Mouse (Mus musculus) kidney, postnatal 36 days (tissue): ENCODE data around the gene Slc5a5.
A peak's percentile ranks its signal among the peaks of the same experiment; 100 is the strongest.

ENCODE experiments used
- DNase-seq, 2 experiments: peaks; one replicate each; pipeline ENCODE4 v3.0.0; 2021 to 2022; ENCODE audit warnings: mixed read lengths in 2 of 2

Slc5a5 gene

DNA sequence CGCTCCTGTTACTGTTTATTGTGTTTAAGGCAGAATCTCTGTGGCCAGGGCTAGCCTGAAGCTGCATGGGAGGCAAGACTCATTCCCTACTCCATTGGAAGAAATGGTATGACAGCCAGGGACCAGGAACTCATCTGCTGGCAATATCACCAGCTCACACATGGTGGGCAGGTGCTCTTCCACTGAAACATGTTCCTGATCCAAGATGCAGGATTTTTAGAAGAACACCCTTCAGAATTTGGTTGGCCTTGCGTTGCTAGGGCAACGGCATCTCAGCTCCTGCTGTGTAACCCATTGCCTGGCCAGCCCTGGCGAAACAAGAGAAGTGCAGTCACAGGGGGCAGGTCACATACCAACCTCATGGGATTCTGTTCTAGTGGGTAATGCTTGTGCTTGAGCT is 13.1 kb downstream of the Slc5a5 start:
- no peak for DNase-seq

DNA sequence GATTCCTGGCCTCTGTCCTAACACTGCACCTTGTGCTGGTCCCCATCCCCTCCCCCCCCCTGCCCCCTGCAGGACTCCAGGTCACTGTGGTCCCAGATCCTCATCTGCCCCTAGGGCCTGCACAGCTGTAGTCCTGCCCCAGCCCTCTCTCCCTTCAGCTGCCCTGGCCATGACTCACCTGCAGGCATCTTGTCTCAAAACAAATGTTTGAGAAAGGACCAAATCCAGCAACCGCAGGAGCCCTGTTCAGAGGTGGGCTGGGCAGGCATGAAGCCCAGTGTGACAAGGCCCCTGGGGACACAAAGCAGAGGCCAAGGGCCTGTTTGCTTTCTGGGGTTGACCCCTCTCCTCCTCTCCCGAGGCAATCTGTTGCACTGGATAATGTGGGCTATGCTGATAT is 14.4 kb downstream of the Slc5a5 start:
- no peak for DNase-seq

DNA sequence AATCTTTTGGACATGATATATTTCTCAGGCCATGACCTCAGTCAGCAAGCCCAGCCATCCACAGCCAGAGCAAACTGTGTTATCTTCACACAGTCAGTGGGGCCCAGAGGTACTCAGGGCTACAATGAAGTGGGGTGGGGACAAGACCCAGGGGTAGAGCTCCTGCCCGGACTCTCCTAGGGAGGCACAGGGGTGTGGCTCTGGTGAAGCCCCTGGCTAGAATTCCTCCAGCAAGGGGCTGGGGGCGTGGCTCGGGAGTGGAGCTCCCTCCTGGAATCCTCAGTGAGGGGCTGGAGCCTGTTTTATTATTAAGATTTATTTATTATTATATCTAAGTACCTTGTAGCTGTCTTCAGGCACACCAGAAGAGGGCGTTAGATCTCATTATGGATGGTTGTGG is 16.2 kb downstream of the Slc5a5 start:
- DNase-seq, result no peak

DNA sequence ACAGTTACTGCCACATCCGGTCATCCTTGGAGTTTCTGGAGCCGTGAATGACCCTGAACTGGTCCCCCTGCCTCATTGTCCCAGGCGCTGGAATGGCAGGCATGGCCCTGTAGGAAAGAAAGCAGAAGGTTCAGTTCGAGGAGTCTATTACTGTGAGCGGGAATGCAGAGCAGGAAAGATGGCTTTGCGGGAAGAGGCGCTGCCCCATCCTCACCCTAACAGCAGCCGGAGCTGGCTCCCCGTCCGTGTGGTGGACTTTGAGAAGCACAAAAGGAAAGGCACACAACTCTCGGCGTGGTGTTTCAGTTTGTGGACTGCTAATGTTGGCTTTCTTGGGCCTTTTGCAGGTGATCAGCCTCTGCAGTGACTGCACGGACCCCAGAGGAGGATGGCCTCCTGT is 18.1 kb downstream of the Slc5a5 start:
- no peak for DNase-seq

DNA sequence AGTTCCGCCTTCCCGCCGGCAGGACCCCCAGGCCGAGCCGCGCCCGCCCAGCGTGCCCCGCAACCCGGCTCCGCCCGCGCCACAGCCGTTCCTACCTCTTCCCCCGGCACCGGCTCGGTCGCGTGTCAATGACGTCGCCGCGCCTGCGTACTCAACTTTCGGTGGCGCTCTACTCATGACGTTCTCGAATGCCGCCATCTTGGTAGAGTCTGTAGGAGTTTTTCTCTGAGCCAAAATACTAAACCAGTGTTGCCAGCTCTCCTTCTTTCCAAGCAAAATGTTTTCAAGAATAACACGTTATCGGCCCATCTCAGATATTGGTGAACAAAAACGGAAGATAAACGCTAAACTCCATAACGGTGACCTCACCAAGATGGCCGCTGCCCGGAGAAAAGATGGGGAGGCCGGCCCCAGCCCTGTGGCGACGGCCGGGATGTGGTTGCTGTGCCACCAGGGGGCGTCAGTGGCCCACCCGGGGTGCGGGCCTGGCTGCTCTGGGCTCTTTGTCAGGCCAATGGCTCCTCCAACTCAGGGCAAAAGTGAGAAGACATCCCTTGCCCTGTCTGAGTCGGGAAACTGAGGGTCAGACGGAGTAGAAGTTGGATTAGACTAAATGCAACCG is 19.1 kb downstream of the Slc5a5 start, which contains the start of gene Ccdc124:
Gene Ccdc124, minus strand, starts transcription at position 572 of the 622 bp plus-strand sequence.
- DNase-seq, result peak; percentile 95 to 97

DNA sequence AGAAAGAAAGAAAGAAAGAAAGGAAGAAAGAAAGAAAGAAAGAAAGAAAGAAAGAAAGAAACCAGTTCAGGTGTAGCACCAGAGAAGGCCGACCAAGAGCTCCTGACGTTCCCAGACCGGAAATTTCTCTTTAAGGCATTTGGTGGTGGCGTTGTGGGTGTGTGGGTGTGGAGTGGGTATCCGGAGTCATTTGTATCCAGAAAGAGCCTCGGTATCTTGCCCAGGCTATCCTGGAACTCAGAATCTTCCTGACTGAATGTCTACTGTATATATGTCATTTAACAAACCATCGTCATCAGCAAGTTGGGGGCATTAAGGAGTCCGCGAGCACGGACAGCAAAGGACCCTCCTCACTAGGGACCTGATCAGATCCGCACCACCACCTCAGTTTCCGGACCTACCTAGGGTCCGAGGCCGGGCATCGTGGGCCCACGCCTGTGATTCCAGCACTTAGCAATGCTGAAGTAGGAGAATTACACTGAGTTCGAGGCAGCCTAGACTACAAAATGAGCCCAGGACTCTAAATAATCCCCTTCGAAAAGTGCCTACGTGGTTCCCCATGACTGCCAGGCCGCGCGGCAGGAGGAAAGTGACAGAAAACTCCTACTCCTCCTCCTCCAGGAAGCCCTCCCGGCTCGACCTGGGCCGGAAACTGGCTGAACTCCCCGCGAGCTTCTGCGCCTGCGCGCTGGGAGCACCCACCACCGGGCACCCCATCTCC is 19.8 kb downstream of the Slc5a5 start:
- DNase-seq, result no peak

DNA sequence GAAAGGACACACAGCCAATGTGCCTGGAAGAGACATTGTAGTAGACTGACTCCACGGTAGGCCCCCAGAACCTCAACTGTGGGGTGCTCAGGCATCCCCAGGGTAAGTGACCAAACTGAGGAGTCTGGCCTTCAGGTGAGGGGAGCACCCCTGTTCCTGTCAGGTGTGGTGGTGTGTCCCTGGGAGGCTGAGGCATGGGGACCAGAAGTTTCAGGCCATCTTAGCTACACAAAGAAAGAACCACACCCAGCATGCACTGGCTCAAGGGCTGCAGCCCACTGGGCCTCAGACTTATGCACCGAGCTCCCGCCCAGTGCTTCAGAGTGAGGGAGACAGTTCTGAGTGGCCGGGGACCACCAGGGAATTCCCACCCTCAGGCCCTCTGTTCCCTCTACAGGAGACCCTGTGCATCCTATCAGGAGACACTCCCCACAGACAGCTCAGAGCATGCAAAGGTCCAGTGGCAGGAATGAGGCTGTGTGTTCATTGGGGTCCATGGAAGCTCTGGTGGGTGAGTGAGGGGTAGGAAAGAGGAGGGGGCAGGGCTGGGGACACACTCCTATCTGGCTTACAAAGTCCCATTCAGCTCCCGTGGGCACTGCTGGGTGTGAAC is 21.3 kb downstream of the Slc5a5 start:
- DNase-seq, result no peak

DNA sequence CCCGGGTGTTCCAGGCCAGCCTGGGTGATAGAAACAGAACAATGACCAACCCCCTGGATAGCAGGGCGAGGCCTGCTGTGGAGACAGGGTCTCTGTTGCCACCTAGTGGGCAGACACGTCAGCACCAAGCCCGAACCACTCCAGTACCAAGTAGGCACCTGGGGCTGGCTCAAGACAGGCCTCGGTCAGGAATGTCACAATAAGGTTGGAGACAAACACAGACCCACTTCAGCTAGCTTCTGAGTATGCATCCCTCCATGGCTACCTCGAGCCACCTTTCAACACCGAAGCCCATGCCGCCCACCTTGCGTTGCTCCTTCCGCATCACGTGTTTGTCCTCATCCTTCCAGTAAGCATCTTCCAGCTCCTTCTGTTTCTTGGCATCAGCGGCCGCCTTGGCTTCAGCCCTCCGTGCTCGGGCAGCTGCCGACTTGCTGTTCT is 22.9 kb downstream of the Slc5a5 start:
- peak; percentile 86 to 90 for DNase-seq

DNA sequence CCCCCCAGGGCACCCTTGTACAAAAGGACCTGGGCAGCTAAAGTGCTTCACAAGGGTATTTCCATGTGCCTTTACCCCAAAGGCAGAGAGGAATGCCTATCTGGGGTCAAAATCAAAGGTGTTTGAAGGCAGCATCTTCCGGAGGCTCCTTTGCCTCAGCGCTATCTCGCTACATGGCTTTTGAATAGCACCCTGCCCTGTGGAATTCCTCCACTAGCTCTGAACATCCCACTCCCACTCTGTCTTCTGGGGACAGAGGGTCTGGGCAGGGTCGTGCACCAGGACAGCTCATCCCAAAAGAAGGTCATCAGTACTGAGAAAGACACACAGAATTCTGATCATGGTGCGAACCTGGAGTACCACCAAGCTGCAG is 23.4 kb downstream of the Slc5a5 start:
- DNase-seq, result no peak

DNA sequence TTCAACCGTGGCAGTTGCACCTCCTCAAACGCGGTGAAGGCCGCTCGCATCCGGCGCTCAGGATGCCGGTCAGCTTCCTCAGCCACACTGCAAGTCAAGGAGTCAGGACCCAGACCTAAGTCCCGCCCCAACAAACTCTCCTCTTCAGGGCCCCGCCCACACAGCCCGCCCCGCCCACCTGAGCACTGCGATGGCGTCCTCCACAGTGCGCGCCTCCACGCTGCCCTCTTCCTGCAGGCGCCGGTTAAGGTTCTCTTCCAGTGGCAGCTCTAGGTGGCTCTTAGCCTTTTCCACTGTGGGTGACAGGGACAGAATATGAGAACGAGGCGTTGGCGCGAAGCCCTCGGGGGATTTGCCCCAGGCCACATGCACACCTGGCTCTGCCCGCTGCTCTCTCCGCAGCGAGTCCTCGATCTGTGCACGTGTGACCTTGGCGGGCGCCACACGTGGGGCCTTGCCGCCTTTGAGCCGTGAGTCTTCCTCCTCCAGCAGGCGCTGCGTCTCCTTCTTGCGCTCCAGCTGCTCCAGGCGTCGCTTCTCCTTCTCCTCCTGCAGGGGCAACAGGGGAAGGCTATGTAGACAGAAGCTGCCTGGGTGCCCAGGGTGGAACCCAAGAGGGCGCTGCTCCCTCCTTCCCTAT is 23.9 kb downstream of the Slc5a5 start:
- DNase-seq, result peak; percentile 80 to 87

DNA sequence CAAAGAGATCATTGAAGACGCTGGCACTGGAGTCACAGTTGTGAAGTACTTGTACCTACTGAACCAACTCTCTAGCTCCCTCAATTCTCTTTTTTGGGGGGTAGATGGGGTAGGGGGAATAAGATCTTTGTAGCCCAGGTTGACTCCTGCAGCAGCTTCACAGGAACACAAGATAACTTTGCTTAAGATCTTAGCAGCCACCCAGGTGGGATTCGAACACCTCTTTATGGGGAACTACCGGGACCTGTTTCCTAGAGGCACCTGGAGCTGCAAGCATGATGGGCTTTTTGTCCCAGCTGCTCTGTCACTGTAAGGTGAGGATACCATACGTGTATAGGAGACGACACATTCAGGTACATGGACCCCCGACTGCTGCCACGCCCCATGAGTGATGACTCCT is 26.0 kb downstream of the Slc5a5 start:
- DNase-seq, result no peak

DNA sequence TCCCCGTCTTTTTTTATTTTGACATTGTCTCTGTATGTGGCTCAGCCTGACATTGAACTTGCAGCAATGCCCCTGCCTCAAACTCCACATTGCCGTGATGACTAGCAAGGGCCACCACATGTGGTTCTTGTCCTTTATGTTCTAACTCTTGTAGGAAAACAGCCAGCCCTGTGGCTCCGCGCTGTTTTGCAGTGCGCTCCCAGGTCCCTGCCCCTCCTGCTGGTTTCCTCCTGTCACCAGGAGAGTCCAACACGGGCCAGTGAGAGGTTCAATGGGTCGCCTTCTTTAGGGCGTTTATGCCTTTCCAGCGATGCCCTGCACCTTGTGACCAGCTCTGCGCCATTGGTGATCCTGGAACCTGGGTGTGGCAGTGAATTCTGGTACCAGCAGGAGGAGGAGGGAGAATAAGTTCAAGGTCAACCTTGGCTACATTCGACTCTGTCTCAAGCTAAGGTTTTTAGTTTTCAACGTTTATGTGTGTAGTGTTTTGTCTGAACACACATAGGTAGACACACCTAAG is 26.5 kb downstream of the Slc5a5 start:
- no peak for DNase-seq

DNA sequence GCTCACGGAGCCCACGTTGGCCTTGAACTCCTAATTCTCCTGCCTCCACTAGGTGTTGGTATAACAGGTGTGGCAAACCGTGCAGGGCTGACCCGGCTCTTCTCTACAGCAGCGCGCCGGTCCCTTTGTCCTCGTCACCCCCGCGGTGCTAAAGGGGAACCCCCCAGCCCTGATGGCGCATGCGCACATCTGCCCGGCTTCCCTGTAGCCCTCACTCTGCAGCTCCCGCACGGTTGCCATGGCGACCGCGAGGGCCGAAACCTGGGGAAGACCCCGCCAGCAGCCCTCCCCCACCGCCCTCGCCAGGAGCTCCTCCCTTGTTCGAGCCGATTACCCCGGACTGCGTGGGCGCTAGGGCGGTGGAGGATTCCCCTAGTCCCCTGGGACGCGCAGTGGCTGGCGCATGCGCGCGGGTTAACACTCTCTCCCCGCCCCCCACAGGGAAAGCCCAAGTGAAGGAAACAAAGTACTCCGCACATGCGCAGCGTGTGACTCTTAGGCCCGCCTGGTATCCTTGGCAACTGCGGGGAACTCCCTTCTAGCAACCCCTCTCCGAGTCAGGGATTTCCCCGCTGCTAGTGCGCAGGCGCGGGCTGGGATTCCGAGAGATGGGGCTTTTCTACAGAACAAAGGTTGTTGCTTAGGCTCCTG is 27.1 kb downstream of the Slc5a5 start:
- peak; percentile 99 to 100 for DNase-seq

DNA sequence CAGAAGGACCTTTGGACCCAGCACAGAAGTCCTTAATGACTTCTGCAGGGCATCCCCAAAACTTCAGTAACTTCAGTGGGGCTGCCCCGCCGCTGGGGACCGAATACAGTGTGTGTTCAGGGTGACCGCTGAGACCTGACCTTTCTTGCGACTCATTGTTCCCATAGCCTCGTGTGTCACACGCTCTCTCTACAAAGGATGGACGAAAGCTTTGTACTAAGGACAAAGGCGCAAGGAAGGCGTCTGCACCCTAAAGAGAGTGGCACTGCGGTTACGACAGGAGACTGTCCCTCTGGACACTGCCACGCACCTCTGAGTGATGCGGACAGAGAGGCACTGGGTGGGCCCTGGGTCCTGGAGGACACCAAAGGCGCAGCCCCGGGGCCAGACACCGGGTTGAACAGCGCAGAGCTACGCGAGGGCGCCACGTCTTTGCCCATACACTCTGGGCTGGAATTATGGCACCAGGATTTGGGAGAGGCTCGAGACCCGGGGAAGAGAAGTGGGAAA is 27.8 kb downstream of the Slc5a5 start:
- DNase-seq, result peak in 1 of 2 experiments; percentile 25

DNA sequence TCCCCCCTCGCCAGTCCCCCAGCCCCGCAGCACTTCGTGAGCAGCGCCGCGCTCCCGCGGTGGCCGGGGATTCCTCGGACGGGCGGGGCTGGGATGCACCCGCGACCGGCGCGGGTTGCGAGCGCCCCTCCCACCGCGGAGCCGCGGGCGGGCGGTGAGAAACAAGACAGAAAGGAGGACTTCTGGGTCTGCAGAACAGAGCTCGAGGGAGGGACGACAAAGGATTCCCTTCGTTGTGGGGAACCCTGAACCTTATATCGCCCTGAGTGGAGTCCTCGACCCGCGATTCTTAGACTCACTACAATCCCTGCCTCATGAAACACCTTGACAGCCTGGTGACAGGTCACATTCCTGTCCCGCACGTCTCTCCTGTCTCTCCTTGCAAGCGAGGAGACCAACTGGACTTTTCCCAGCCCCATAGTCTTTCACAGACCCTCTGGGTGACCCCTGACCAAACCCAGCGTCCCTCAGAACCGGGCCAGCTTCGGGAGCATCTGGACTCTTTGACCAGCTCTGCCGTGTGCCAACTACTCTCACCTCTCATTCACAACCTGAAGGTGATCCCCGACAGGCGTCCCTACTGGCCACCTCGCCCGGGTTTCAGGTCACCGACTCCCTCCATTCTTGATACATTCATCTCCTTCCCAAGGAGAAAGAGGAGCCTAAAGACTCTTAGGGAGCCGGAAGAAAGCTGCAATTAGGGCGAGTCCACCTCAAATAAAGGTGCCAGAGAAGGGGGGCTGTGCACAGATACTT is 28.4 kb downstream of the Slc5a5 start:
- DNase-seq, result peak in 1 of 2 experiments; percentile 55

DNA sequence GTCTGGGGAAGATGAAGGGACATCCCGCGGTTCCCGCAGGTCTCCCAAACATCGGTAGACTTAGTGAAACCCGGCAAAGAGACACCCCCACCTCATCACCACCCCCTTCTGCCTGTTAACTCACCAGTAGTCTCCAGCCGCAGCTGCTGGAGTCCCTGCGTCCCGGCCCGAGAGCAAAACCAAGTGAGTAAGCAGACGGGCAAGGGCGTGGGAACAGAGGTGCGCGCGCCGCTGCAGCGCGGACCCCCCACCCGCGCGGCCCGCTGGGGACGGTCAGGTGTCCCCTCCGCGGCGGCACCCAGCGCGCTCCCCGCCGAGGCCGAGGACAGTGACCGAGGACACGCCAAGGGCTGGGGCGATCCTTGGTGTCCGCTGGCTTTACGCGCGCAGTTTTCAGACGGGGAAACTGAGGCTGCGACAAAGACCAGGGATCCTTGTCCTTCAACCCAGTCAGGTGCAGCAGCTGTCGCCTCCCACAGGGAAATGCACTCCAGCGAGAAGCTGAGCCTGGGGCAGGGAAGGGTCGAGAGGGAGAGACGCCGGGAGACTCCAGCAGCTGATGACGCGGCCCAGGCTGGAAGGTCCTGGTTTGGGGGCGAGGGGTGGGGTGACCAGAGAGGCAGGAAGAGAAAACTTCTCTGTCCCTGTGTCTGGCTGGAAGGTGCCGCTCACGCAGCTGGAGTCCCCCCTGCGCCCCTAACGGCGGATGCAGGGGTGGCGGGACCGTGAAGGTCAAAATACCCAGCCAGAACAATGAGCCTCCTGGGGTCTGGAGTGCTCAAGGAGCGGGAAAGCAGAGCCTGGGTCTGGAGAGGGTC is 29.5 kb downstream of the Slc5a5 start, which contains the start of gene Kcnn1:
Gene Kcnn1, minus strand, starts transcription at position 435 of the 818 bp plus-strand sequence.
- DNase-seq, result no peak

DNA sequence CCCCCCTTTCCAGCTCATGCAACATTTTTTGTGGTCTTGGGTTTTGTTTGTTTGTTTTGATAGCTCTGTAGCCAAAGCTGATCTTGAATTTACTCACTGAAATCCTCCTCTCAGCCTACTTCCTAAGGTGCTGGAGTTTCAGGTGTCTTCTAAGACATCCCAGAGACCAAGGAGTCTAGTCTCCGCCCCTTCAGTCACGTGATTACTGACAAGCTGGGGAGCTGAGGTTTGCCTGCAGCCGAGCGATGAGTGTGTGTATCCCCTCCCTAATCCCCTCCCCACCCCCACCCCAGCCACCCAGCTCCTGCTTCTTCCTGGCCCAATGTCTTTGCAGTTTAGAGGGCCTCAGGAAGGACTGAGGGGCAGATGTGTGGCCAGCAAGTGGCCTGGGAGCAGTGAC is 35.0 kb downstream of the Slc5a5 start:
- no peak for DNase-seq

DNA sequence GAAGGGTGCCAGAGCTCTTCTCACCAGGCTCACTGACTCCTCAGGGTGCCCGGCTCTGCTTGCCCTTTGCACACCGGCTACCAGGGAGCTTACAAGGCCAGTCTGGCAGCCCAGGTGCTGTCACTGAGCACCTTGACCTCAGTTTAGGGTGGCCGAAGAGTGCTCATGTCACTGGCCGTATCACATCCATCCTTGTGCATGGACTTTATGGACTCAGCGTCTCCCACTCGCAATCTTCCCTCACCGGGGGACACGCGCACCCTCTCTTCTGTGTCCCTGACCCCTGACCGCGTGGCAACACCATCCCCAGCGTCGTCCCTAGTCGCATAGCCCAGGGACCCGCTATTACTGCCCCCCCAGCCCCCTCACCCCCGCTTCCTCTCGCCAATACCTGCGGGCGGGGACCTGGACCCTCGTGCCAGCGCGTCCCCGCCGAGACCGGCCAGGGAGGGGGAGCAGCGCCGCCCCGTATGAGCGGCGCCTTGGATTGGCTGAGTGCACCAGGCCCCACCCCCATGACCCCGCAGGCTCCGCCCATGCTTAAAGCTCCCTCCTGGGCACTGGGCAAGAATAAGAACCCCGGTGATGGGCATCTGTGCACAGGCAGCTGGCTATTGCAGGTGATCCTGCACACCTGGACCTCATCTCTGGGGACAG is 35.9 kb downstream of the Slc5a5 start:
- peak; percentile 83 to 92 for DNase-seq

DNA sequence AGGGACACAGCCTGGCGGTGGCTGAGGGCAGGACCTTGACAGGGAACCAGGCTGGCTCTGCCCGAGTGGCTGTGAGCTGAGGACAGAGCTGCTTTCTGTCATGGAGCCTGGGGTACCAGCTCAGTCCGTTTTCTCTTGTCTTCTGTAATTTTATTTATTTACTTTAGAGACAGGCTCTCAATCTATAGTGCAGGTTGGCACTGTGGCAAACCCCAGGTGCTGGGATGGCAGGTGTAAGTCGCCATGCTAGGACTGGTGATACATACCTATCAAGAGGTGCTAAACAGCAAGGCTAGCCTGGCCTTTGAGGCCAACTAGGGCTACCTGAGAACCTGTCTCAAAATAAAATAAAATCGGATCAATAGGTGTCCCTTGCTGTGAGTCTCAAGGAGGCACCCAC is 36.5 kb downstream of the Slc5a5 start:
- no peak for DNase-seq

DNA sequence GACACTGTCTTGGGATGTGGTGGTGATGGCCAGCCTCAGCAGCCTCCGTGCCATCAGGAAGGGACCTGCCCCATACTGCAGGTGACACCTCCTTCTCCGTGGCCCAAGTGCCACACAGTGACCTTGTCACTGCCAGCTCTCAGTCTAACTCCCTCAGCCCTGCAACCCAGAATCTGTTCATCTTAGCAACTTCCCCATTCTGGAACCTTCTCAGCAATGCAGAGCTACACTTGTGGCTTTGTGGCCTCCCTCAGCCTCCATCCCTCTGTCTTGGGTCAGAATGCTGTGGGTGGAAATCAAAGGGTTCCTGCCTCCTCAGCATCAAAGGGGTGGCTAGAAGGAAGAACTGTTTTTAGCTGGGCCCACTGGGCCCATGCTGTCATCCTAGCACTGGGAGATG is 38.7 kb downstream of the Slc5a5 start:
- DNase-seq, result no peak
